Mouse (Mus musculus): ENCODE measurements at regions not wholly inside any gene's neighbourhood (a gene's known extent, or its start where the extent isn't known, plus 50 kb on each side); places are given as distances from the start of the nearest gene placed in this dataset.

- in situ Hi-C loops (cut with MboI, MseI): no loop called here
Observed at GRCm38 (mm10) chr1:38739018-38739417, 74.3 kb upstream of the Aff3 start.

- in situ Hi-C loops (cut with MboI, MseI): no loop called here
Observed at GRCm38 (mm10) chr1:38735768-38736167, 71.0 kb upstream of the Aff3 start.

GRCm38 (mm10) chr1:38733201-38733600 is 68.4 kb upstream of the Aff3 start:
- in situ Hi-C loops (cut with MboI, MseI): no loop called here

GRCm38 (mm10) chr1:38729977-38730782 is 65.4 kb upstream of the Aff3 start:
- in situ Hi-C loops (cut with MboI, MseI): no loop called here

- in situ Hi-C loops (cut with MboI, MseI): no loop called here
Observed at GRCm38 (mm10) chr1:38725805-38726204, 61.0 kb upstream of the Aff3 start.

GRCm38 (mm10) chr1:38724631-38725030 is 59.9 kb upstream of the Aff3 start:
- in situ Hi-C loops (cut with MboI, MseI): loop anchor here (5.0 kb wide), 2 partner anchors 48 to 62 kb away; partner anchors contain the start of gene Aff3

- in situ Hi-C loops (cut with MboI, MseI): loop anchor here (5.0 kb wide), 2 partner anchors 50 to 60 kb away; partner anchors contain the start of gene Aff3
Observed at GRCm38 (mm10) chr1:38722155-38722554, 57.4 kb upstream of the Aff3 start.

GRCm38 (mm10) chr1:38720287-38720686 is 55.5 kb upstream of the Aff3 start:
- in situ Hi-C loops (cut with MboI, MseI): loop anchor here (5.0 kb wide), 2 partner anchors 52 to 58 kb away; partner anchors contain the start of gene Aff3

GRCm38 (mm10) chr1:38715621-38716020 is 50.9 kb upstream of the Aff3 start:
- in situ Hi-C loops (cut with MboI, MseI): no loop called here
